Mouse (Mus musculus): ENCODE measurements at regions not wholly inside any gene's neighbourhood (a gene's known extent, or its start where the extent isn't known, plus 50 kb on each side); places are given as distances from the start of the nearest gene placed in this dataset.
"Not testable (repeated sequence)": the region's sequence is repeated elsewhere in the genome, so short reads cannot be mapped to it uniquely, and the experiment has no call there.

GRCm38 (mm10) chr4:67378632-67379031, 551.2 kb downstream of the Tlr4 start:
- no peak for DNase-seq

DNA sequence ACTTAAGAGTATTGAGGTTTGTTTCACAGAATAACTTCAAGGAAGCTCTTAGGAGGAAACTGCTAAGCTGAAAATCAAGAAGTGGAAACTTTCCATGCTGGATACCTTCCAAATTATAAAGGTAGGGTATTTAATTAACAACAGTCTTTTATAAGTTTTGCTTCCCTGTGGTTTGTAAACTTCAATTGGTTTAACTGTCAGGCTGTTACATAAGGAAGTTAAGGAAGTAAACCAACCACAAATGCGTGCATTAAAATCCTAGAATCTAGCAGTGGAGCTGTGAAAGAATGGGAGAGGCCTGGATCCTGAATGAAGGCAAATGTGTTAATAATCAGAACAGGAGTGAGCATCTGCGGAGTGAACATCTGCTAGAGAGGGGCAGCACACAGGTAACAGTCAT, 560.5 kb downstream of the Tlr4 start:
- DNase-seq, result no peak

DNA sequence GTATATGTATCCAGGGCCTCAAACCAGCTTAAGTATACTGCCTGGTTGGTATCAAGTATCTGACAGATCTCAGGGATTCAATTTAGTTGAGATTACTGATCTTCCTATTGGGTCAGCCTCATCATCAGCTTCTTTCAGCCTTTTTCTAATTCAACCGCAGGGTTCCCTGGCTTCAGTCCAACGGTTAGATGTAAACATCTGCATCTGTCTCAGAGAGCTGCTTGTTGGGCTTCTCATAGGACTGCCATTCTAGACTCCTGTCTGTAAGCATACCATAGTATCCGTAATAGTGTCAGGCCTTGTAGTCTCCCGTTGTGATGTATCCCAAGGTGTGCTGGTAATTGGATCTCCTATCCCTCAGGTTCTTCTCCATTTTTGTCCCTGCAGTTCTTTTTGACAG, 575.6 kb downstream of the Tlr4 start:
- DNase-seq, result no peak

DNA sequence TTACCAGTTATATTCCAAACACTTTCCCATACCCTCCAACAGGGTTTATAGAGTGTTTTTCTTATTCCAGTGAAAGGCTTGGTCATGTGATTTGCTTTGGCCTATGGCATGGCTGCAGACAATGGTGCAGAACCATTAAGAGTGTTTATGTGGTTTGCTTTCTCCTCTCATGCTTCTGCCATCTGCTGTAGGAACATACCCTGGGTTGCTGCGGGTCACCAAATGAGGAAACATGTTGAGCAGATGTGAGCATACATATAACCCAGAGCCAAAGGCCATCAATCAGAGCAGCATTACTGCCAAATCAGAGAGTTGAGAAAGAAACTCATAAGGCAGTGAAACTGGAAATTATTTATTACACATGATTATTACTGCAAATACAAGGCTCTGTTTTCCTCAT, 596.7 kb downstream of the Tlr4 start:
- DNase-seq, result no peak

GRCm38 (mm10) chr4:67425712-67426111, 598.3 kb downstream of the Tlr4 start:
- DNase-seq, result no peak

GRCm38 (mm10) chr4:67447835-67448234, 620.5 kb downstream of the Tlr4 start:
- DNase-seq, result no peak

GRCm38 (mm10) chr4:67459871-67460270, 632.5 kb downstream of the Tlr4 start:
- DNase-seq, result not testable (repeated sequence)

- no peak for DNase-seq
Observed at GRCm38 (mm10) chr4:67473034-67473433, 645.6 kb downstream of the Tlr4 start.

DNA sequence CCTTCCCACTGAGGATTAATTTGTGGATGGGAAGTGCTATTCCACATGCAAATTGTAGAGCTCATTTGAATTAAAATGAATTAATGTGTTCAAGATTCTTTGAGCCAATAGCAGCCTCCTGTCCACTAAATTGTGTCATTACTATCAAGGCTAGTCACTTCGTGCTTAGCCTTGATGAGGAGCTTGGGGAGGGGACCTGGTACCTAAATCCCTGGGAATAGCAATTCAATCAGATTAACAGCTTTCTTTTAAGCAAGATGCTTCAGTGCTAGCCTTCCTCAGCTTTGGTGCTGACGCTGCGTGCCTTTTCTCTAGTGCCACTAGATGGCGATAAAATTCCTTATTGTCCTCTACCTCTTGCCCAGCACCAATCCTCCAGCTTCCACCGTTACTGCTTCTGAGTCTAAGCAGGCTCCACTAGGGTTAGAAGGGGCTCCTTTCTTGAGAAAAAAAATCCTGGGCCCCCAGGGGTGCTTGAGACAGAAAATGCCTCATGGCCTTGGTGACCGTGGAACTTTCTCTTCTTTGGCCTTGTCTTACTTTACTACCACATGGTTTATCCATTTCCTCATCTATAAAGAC, 650.0 kb downstream of the Tlr4 start:
- peak in 1 of 2 experiments; percentile 14 for DNase-seq

DNA sequence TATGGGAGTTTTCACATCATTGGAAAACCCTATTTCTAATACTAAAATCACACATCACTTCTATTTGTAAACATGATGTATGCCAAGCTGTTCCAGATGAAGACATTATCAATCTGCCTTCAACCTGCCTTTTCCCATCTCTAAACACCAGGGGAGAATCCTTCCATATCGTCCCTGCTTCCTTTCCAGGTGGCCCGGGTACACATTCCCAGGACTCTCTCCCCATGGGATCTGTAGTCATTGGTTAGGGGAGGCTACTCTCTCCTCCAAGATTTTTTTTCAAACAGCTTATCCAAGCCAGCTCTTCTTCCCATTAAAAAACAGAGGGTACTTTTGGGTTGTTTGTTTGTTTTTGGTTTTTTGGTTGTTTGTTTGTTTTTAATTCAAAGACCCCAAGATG, 650.7 kb downstream of the Tlr4 start:
- DNase-seq, result no peak

DNA sequence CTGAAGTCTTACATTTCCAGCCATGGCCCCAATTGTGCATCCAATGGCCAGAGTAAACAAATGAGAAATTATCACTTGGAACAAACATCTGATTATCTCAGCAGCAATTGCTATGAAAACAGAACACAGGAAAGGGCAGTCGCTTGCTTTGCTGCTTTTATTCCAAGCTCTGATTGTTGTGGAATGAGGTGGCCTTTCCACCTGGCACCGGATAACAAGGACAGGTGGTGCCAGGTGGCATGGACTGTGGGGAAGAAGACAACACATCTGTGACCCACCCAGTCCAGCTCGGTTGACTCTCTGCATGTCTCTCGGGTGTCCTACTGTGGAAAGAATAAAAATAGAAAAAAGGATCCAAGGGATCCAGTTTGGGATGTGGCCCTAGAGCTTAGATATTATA, 694.9 kb downstream of the Tlr4 start:
- DNase-seq, result no peak

GRCm38 (mm10) chr4:67523158-67523557, 695.8 kb downstream of the Tlr4 start:
- no peak for DNase-seq

DNA sequence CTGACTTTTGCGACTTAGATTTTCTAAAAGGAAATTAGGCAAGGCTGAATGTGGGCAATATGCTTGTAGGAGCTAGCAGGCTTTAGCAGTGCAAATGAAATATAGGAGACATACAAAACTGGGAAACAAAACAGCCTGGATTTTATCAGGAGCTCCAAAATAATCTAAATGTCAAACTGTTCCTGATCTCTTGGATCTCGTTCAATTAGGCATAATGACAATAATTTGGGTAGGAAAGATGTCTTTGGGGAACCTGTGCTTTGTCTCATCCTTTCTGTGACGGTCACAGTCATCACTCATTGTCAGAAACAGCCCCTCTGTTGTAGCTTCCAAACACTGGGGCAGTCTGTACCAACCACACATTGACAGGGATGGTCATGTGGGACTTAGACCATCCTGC, 702.2 kb downstream of the Tlr4 start:
- no peak for DNase-seq

DNA sequence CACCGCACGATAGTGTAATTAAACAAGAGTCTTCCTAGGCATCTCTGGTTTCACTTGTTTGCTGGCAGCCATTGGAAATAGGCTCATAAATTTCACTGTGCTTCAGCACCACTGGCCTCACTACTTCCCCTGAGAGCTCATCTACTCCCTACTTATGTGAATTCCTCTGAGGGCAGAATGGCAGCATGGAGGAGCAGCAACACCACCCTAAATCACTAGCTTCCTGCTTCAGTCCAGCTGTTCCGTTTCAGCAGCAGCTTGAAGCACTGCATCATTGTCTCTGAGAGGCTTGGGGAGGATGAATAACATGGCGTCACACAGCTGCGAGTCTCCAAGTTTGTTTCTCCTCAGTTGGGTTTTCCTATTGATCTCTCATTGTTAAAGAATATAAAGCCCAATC, 712.1 kb downstream of the Tlr4 start:
- peak; percentile 6 to 25 for DNase-seq

GRCm38 (mm10) chr4:67546013-67546412, 718.6 kb downstream of the Tlr4 start:
- DNase-seq, result no peak

- DNase-seq, result no peak
Observed at GRCm38 (mm10) chr4:67547957-67548356, 720.6 kb downstream of the Tlr4 start.

DNA sequence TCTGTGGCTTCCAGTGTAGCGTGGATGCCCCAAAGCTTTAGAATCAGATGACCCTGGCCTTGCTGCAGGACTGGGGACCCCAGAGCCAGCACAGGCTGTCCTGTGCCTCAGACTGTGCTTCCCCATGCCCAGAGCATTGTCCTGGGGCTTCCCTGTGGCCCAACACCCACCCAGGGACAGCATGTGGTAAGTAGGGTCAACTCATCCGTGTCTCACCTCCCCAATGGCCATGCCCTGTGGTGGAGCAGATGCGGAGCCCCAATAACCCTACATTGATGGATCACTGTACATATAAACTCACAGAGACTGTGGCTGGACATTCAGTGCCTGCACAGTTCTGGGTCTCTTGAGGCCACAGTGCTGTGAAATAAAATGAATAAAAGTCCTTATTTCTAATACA, 726.1 kb downstream of the Tlr4 start:
- DNase-seq, result no peak

DNA sequence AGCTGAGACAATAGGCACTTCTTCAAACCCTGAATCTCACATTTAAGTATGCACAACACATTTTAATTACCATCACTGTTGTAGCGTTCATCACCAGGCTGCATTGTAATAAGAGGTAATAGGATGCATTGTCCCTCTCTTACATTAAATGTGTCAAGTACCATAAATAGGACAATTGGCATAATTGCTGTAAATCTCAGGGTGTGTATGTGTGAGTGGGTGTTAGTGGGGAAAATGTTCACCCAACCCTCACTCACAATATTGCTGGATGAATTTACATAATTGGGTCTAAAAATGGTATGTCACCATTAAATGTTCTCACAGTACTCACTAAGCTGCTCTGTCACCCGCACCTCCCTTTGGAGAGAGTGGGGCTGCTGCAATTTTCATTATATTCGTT, 747.4 kb downstream of the Tlr4 start:
- DNase-seq, result no peak

DNA sequence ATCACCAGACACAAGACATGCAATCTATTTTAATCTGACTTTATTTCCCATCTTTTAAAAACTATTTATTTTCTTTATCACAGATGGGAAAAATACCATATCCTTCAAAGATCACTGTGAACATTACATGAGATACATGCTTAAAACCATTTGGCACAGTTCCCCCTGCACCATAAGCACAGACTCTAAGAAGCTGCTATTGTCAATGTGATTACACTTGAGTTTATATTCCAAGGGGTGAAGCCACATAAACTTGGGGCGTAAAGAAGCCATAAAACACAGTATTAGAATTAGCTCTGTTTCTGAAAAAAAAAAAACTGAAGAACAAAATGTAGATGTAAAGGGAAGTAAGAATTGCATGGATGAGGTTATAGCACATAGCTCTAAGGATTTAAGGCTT, 762.1 kb downstream of the Tlr4 start:
- DNase-seq, result no peak

- DNase-seq, result no peak
Observed at GRCm38 (mm10) chr4:67589976-67590727, 762.8 kb downstream of the Tlr4 start.

DNA sequence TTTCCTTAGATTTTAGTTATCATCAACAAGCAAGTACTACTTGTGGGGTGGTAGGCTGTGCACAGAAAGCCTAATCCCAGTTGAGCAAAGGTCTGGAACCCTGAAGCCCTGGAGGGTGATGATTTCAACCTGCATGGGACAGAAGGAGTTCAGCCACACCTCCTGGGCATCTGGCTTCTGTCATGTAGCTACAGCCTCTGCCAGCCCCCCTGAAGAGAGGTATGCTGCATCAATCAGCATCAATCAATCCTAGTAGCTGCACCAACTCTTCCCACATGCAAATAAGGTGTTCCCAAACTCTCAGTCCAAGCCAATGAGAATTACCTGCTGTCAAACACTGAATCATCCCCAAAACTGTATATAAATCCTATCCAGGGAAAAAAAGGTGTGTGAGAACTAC, 779.8 kb downstream of the Tlr4 start:
- DNase-seq, result no peak

- no peak for DNase-seq
Observed at GRCm38 (mm10) chr4:67614486-67615067, 787.2 kb downstream of the Tlr4 start.

GRCm38 (mm10) chr4:67626641-67627040, 799.3 kb downstream of the Tlr4 start:
- no peak for DNase-seq

DNA sequence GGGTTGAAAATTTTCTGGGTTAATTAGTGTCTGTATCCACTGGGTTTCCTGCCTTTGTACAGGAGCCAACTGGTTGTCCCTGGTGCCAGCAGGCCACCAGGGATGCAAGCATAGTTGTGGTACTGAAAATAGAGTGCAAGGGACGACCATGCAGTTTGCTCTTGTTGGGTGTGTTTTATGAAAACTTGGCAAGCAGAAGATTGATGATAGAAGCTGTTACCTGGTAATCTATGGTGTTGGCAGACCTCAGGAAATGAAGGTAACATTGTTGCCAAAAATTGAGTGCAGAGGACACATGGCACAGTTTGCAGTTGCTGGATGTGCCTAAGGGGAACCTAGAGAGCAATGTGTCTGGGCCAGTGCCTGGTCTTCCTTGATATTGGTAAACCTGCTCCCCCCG, 818.7 kb downstream of the Tlr4 start:
- DNase-seq, result no peak

DNA sequence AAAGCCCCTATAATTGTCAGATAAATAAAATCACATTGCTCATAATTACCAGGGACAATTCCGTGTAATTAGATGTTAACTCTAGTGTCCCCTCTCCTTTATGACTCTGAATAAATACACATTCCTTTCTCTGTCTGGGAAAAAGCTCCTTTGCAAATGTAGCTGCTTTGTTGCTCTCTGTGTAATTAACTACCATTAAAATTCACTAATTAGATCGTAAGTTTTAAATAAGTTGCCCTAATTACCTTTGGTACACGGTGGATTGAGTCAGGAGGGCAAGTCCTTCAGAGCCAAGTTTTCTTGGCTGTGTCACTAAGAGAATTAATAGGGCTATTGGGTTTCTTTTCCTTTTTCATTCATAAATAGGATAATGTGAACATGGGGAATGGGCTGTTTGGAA, 834.7 kb downstream of the Tlr4 start:
- no peak for DNase-seq

Measured in lung, postnatal 4 days (tissue).